21 mouse cellular contexts compared by ENCODE assay signal in the genomic region with DNA sequence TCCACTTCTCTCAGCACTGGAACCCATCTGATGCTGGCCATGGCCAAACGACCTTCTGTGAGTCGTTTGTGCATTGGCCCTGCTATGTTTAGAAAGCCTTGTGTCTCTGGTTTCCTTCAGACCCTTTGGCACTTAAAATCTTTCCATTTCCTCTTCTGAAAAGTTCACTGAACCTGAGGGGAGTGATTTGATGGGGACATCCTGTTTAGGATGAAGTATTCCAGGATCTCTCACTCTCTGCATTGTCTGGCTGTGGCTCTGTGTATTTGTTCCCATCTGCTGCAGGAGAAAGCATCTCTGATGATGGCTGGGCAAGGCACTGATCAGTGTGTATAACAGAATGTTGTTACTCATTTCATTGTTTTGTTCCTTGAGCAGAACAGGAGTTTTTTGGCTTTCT. TPM values are rescaled to one million over a fixed set of nuclear protein-coding genes. Genes with fewer than 3 reads are reported as not detected.
DNase-seq lines count a peak whose midpoint lies in the region; ATAC-seq and TF ChIP-seq lines count a peak whose summit lies in the region.
"Had no signal": no experiment of that assay in that cellular context is flagged by ENCODE, and none has a peak within 500 bp of the region (broad histone marks: within the 10 kb centered on the region; RNA-seq: fewer than 3 reads in every experiment).

No protein-coding gene starts in this region.

- TF ChIP-seq CTCF in lung, embryonic 14.5 days (IDR thresholded peaks at IDR 0.05; ENCODE audit: low read depth), result no peak
- TF ChIP-seq CTCF in heart, postnatal 0 days (IDR thresholded peaks at IDR 0.05; ENCODE audit: low read depth), result no peak

- intact Hi-C loops in heart, postnatal 25 days (cut with DNase I), result no loop called here

- H3K4me1 ChIP-seq in heart, embryonic 12.5 days (replicated peaks), result peaks cover 17% of the 10 kb centered on the region
- H3K4me1 ChIP-seq in kidney, embryonic 14.5 days (ENCODE audit: control insufficient read depth, insufficient read depth, low read length), result peaks cover 6% of the 10 kb centered on the region
- H3K4me1 ChIP-seq in lung, embryonic 14.5 days (ENCODE audit: insufficient read depth), result peaks cover 5% of the 10 kb centered on the region; the same call in 1 of the 2 replicates
- H3K4me1 ChIP-seq in heart, postnatal 0 days (ENCODE audit: control insufficient read depth, insufficient read depth), result peaks cover 6% of the 10 kb centered on the region; the same call in 1 of the 2 replicates

- H3K9me3 ChIP-seq in heart, embryonic 12.5 days (replicated peaks), result peaks cover 14% of the 10 kb centered on the region
- peaks cover 10% of the 10 kb centered on the region for H3K9me3 ChIP-seq in kidney, embryonic 14.5 days (ENCODE audit: control insufficient read depth, low read length)
- peaks cover 8% of the 10 kb centered on the region; the same call in 1 of the 2 replicates for H3K9me3 ChIP-seq in lung, embryonic 14.5 days (ENCODE audit: low read depth, low read length)
- H3K9me3 ChIP-seq in heart, postnatal 0 days (replicated peaks; ENCODE audit: control insufficient read depth, low read length), result peaks cover 6% of the 10 kb centered on the region

- H3K27me3 ChIP-seq in heart, embryonic 12.5 days (replicated peaks), result no peaks in the 10 kb centered on the region
- no peaks in the 10 kb centered on the region for H3K27me3 ChIP-seq in kidney, embryonic 14.5 days (ENCODE audit: control insufficient read depth, insufficient read depth, low read length)
- no peaks in the 10 kb centered on the region for H3K27me3 ChIP-seq in lung, embryonic 14.5 days (ENCODE audit: insufficient read depth, low read length)
- H3K27me3 ChIP-seq in heart, postnatal 0 days (ENCODE audit: control insufficient read depth, insufficient read depth, low read length), result no peaks in the 10 kb centered on the region
- H3K27me3 ChIP-seq: forebrain, embryonic 15.5 days; limb, embryonic 13.5 days had no signal

- TF ChIP-seq EP300 in heart, postnatal 0 days (IDR thresholded peaks at IDR 0.05; ENCODE audit: low read depth), result no peak

- H3K4me3 ChIP-seq in heart, embryonic 12.5 days, result no peak overlapping the region
- no peak overlapping the region for H3K4me3 ChIP-seq in kidney, embryonic 14.5 days (ENCODE audit: low read length)
- H3K4me3 ChIP-seq in lung, embryonic 14.5 days (ENCODE audit: low read depth, low read length), result no peak overlapping the region
- H3K4me3 ChIP-seq in heart, postnatal 0 days (ENCODE audit: low read depth, low read length), result no peak overlapping the region
- H3K4me3 ChIP-seq: forebrain, embryonic 15.5 days; layer of hippocampus, adult 2 months; limb, embryonic 13.5 days; midbrain, embryonic 10.5 days had no signal

- WGBS in heart, embryonic 12.5 days, result 33% methylated on average over 2 of the region's 2 CpGs
- 64% methylated on average over 2 of the region's 2 CpGs for WGBS in kidney, embryonic 14.5 days
- WGBS in lung, embryonic 14.5 days, result 31% methylated on average over 2 of the region's 2 CpGs
- WGBS in heart, postnatal 0 days, result 11% methylated on average over 2 of the region's 2 CpGs

- no peak overlapping the region for H3K9ac ChIP-seq in heart, embryonic 12.5 days
- H3K9ac ChIP-seq in kidney, embryonic 14.5 days (ENCODE audit: low read depth, low read length), result no peak overlapping the region
- no peak overlapping the region for H3K9ac ChIP-seq in lung, embryonic 14.5 days
- no peak overlapping the region for H3K9ac ChIP-seq in heart, postnatal 0 days (replicated peaks; ENCODE audit: low read depth, low read length)
- H3K9ac ChIP-seq: forebrain, embryonic 15.5 days; limb, embryonic 13.5 days had no signal

- ATAC-seq in heart, embryonic 12.5 days (ENCODE audit: insufficient number of reproducible peaks, low FRiP score), result peak; percentile 23; the same call in 1 of the 2 replicates
- ATAC-seq in kidney, embryonic 14.5 days (ENCODE audit: low FRiP score, low TSS enrichment), result no peak
- ATAC-seq in lung, embryonic 14.5 days (ENCODE audit: insufficient read depth), result no peak
- ATAC-seq in heart, postnatal 0 days (ENCODE audit: insufficient read depth, low read depth), result no peak
- ATAC-seq: forebrain, embryonic 15.5 days; hindbrain, embryonic 16.5 days had no signal

- peak overlapping the region; percentile 71 for H3K27ac ChIP-seq in heart, embryonic 12.5 days (ENCODE audit: poor library complexity, severe bottlenecking)
- no peak overlapping the region for H3K27ac ChIP-seq in kidney, embryonic 14.5 days (ENCODE audit: low read depth, low read length)
- H3K27ac ChIP-seq in lung, embryonic 14.5 days (ENCODE audit: low read depth), result 0 out of 2 replicates have a peak overlapping the region, but pooled peaks have one; percentile 37
- H3K27ac ChIP-seq in heart, postnatal 0 days (ENCODE audit: low read depth), result peak overlapping the region; percentile 38; the same call in 1 of the 2 replicates
- H3K27ac ChIP-seq: forebrain, embryonic 15.5 days; layer of hippocampus, adult 2 months; limb, embryonic 13.5 days; macrophage; midbrain, embryonic 10.5 days had no signal

- DNase-seq in heart, postnatal 25 days (ENCODE audit: low spot score), result no peak
- peak; percentile 29 for DNase-seq in kidney, adult 9 months
- DNase-seq in lung, embryonic 14.5 days, result peak; percentile 43
- no peak for DNase-seq in lung, adult 18-20 months
- DNase-seq in heart, postnatal 0 days (ENCODE audit: low spot score), result peak; percentile 58
- DNase-seq: adrenal gland, postnatal 25 days; B cell, adult 2 months; cerebellum, adult 11 months; cerebellum, postnatal 10 days; gastrocnemius, postnatal 14 days; kidney, adult 11 months; layer of hippocampus, postnatal 36 days; retina, postnatal 1 day had no signal

- peaks cover 12% of the 10 kb centered on the region for H3K36me3 ChIP-seq in heart, embryonic 12.5 days
- H3K36me3 ChIP-seq in kidney, embryonic 14.5 days (ENCODE audit: control insufficient read depth, insufficient read depth, low read length), result no peaks in the 10 kb centered on the region
- H3K36me3 ChIP-seq in lung, embryonic 14.5 days (ENCODE audit: insufficient read depth), result no peaks in the 10 kb centered on the region
- peaks cover 8% of the 10 kb centered on the region; the same call in 1 of the 2 replicates for H3K36me3 ChIP-seq in heart, postnatal 0 days (replicated peaks; ENCODE audit: control insufficient read depth, insufficient read depth, low read length)
- H3K36me3 ChIP-seq: forebrain, embryonic 15.5 days had no signal

- no peak overlapping the region for H3K4me2 ChIP-seq in heart, embryonic 12.5 days
- H3K4me2 ChIP-seq in kidney, embryonic 14.5 days (replicated peaks; ENCODE audit: low read depth, low read length), result no peak overlapping the region
- no peak overlapping the region for H3K4me2 ChIP-seq in lung, embryonic 14.5 days
- no peak overlapping the region for H3K4me2 ChIP-seq in heart, postnatal 0 days (ENCODE audit: low read depth, low read length)
- H3K4me2 ChIP-seq: forebrain, embryonic 15.5 days; limb, embryonic 13.5 days had no signal

RNA-seq across cellular contexts. Expression of gene Cyp20a1, which starts 2.6 kb away (rescaled TPM):
- polyA plus RNA-seq in heart, embryonic 12.5 days (2016; fragmentation: Nextera tagmentation; extraction: Ambion mirVana), result 29.0 and 31.8 TPM in 2 replicates
- 1 to 10 TPM; 9.1 to 9.4 TPM for total RNA-seq in heart, postnatal 25 days (2021)
- polyA plus RNA-seq in kidney, embryonic 14.5 days (2014; fragmentation: Nextera tagmentation; extraction: Ambion mirVana), result 14.9 and 22.2 TPM in 2 replicates
- polyA plus RNA-seq in lung, embryonic 14.5 days (2014; fragmentation: Nextera tagmentation; extraction: Ambion mirVana), result 22.3 and 22.6 TPM in 2 replicates
- total RNA-seq in heart, postnatal 0 days (2014; rRNA removed; ENCODE audit: low replicate concordance), result 23.8 and 33.0 TPM in 2 replicates
- polyA plus RNA-seq in heart, postnatal 0 days (2015; fragmentation: Nextera tagmentation; extraction: Ambion mirVana), result 14.7 TPM in 2 replicates

Comparison
In these comparisons a context has a peak if more than half of its experiments do, and no peak if none do; other contexts are left out.
1. DNase-seq: peak in kidney, adult 9 months (single experiment), lung, embryonic 14.5 days (single experiment) and heart, postnatal 0 days (single experiment); none in heart, postnatal 25 days (single experiment) and lung, adult 18-20 months (0 of 2).